Mouse (Mus musculus): Measurements from ENCODE around the gene Stmn1. TPM values are rescaled to one million over a fixed set of nuclear protein-coding genes. Genes with fewer than 3 reads are reported as not detected.
A peak's percentile ranks its signal among the peaks of the same experiment; 100 is the strongest.

Stmn1 gene
- polyA plus RNA-seq, 1 experiment from 2014 or later, result 1,246 TPM

DNA sequence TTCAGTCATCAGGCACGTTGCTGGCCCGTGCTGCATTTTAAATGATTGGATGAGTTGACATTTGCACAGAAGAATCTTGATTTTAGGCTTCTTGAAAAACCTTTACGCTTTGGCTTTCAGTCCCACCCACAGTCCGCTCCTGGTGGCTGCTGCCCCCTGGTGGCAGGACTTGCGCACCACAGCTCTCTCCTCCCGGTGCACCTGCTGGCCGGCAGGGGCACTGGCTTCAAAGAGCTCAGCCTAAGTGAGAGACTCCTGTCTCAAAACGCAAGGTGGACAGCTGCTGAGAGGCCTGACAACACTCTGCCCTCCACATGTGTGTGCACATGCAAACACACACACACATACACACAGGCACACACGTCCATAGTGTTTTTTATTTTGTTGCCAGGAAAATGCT is 9.9 kb downstream of the Stmn1 start:
- ATAC-seq (ENCODE audit: insufficient number of reproducible peaks, low FRiP score, low TSS enrichment, low read depth), result 0 out of 2 replicates have a peak, but pooled peaks have one; percentile 46

DNA sequence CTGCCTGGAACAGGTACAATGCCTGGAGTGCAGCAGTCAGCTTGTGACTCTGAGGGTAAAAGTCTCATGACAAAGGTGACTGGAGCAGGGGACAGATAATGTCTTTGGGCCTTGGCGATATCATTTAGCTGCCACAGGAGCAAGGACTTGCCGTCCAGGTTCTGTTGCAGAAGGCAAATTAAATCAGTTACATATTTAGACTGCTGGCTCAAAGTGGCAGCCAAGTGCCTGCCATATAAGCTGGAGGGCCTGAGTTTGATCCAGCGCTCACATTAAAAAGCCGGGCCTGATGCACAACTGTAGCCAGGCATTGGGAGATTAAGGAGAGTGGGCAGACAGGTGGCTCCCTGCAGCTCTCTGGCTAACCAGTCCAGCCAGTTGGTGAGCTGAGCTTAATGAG is 11.7 kb downstream of the Stmn1 start:
- H3K36me3 ChIP-seq, result peaks cover 24% of the 10 kb centered on the region
- no peaks in the 10 kb centered on the region for H3K9me3 ChIP-seq
- H3K4me1 ChIP-seq, result peaks cover 6% of the 10 kb centered on the region; the same call in 1 of the 2 replicates
- no peak overlapping the region for H3K27ac ChIP-seq
- 80% methylated on average over 4 of the region's 4 CpGs for WGBS
- H3K9ac ChIP-seq, result no peak overlapping the region
- 0 out of 2 replicates have a peak, but pooled peaks cover 3% of the 10 kb centered on the region for H3K27me3 ChIP-seq
- H3K4me3 ChIP-seq, result no peak overlapping the region
- no peak for ATAC-seq (ENCODE audit: insufficient number of reproducible peaks, low FRiP score, low TSS enrichment, low read depth)
- no peak overlapping the region for H3K4me2 ChIP-seq

More for the DNA sequence above, 9.9 kb downstream of the Stmn1 start:
- peaks cover 8% of the 10 kb centered on the region; the same call in 1 of the 2 replicates for H3K4me1 ChIP-seq
- no peak overlapping the region for H3K4me2 ChIP-seq
- H3K36me3 ChIP-seq, result peaks cover 38% of the 10 kb centered on the region
- H3K4me3 ChIP-seq, result no peak overlapping the region
- no peaks in the 10 kb centered on the region for H3K9me3 ChIP-seq
- H3K27ac ChIP-seq, result no peak overlapping the region
- 0 out of 2 replicates have a peak, but pooled peaks cover 3% of the 10 kb centered on the region for H3K27me3 ChIP-seq
- H3K9ac ChIP-seq, result no peak overlapping the region; the same call in 1 of the 2 replicates
- WGBS, result 5% methylated on average over 9 of the region's 9 CpGs

DNA sequence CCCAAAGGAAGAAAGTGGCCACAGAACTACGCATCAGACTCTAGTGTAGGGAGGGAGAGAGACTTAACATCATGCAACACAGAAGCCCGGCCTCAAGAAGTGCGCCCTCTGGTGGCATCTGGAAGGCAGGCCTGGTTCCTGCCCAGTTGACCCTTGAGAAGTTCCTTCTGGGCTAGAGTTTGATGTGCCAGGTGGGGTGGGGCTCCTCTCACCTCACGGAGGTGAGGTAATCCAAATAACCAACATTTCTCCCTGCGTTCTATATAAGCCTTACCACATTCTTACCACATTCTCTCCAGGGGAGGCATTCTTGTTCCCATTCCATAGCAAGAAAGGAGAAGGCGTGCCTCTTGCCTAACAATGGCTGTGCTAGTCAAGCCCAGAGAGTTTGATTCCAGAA is 12.7 kb downstream of the Stmn1 start:
- WGBS, result 18% methylated on average over 6 of the region's 6 CpGs
- H3K4me2 ChIP-seq, result no peak overlapping the region

DNA sequence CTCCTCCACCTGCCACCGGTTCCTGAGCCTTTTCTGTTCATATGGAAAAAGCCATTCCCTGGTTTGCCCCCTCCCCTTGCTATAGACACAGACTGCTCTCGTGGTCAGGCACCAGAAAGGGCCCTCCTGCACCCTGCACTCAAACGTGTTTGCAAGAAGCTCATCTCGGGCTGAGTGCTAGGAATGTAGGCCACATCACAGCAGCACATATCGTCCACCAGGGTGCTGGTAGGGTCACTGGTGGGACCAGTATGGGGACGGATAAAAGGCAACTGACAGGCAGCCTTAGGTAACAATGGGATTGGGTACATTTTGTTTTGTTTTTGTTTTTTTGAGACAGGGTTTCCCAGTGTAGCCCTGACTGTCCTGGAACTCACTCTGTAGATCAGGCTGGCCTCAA is 13.2 kb downstream of the Stmn1 start:
- Histone ChIP-seq H3K27me3 (0 out of 2 replicates have a peak, but pooled peaks cover 3% of the 10 kb centered on the region), H3K4me3 (no peak overlapping the region), H3K9me3 (no peaks in the 10 kb centered on the region), H3K4me1 (peaks cover 6% of the 10 kb centered on the region; the same call in 1 of the 2 replicates), H3K4me2 (no peak overlapping the region), H3K36me3 (peaks cover 10% of the 10 kb centered on the region), H3K9ac (no peak overlapping the region), H3K27ac (no peak overlapping the region)
- ATAC-seq (ENCODE audit: insufficient number of reproducible peaks, low FRiP score, low TSS enrichment, low read depth), result no peak
- 70% methylated on average over 6 of the region's 6 CpGs for WGBS

More for the DNA sequence above, 12.7 kb downstream of the Stmn1 start:
- 0 out of 2 replicates have a peak, but pooled peaks cover 3% of the 10 kb centered on the region for H3K27me3 ChIP-seq
- H3K36me3 ChIP-seq, result peaks cover 14% of the 10 kb centered on the region
- H3K27ac ChIP-seq, result no peak overlapping the region
- H3K4me3 ChIP-seq, result no peak overlapping the region
- H3K9me3 ChIP-seq, result no peaks in the 10 kb centered on the region
- ATAC-seq (ENCODE audit: insufficient number of reproducible peaks, low FRiP score, low TSS enrichment, low read depth), result no peak
- H3K4me1 ChIP-seq, result peaks cover 6% of the 10 kb centered on the region; the same call in 1 of the 2 replicates
- H3K9ac ChIP-seq, result no peak overlapping the region

DNA sequence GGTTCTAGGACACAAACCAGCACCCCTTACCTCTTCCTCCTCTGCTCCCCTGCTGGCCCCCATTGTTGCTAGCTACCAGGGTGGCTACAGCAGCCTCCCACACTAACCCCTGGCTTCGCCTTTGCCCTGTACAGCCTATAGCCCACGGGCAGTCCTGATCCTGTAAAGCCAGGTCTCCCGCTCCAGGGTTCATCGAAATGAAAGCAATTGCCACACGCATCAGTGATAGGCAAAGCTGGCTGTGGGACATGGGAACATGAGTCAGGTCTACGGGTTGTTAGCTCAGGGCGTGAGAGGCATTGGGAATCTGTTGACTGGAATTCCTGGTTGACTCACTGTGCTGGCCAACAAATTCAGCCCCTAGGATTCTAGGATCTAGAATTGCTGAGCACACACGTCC is 14.3 kb downstream of the Stmn1 start:
- Histone ChIP-seq H3K9me3 (no peaks in the 10 kb centered on the region), H3K36me3 (no peaks in the 10 kb centered on the region)
- 77% methylated on average over 8 of the region's 8 CpGs for WGBS

DNA sequence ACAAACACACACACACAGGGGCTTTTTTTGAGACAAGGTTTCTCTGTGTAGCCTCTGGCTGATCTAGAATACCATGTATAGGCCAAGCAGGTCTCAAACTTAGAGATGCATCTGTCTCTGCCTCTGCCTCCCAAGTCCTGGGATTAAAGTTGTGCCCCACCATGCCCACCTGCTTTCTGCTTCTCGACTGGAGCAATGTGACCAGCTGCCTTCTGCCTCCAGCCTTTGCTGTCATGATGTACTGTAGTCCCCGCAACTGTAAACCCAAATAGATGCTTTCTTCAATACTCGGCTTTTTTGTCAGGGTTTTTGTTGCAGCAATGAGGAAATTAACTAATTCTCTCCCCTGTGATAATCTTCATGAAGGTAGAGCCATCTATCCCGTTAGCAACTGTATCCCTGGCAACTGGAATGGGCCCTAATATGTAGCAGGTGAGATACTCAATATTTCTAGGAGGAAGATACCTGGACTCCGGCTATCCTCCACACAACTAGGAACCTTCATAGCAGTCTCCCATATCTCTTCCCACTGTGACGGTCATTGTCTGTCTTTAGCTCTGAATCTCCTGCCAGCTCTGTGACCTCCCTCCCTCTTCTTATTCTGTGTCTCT is 15.1 kb downstream of the Stmn1 start:
- no peaks in the 10 kb centered on the region for H3K36me3 ChIP-seq
- ATAC-seq (ENCODE audit: insufficient number of reproducible peaks, low FRiP score, low TSS enrichment, low read depth), result no peak
- H3K9ac ChIP-seq, result no peak overlapping the region
- WGBS, result 62% methylated on average over 6 of the region's 6 CpGs
- H3K4me2 ChIP-seq, result no peak overlapping the region
- H3K27ac ChIP-seq, result no peak overlapping the region
- no peak overlapping the region for H3K4me3 ChIP-seq
- no peaks in the 10 kb centered on the region for H3K9me3 ChIP-seq
- 0 out of 2 replicates have a peak, but pooled peaks cover 2% of the 10 kb centered on the region for H3K4me1 ChIP-seq
- H3K27me3 ChIP-seq, result 0 out of 2 replicates have a peak, but pooled peaks cover 3% of the 10 kb centered on the region

More for the DNA sequence above, 14.3 kb downstream of the Stmn1 start:
- Histone ChIP-seq H3K4me2 (no peak overlapping the region), H3K9ac (no peak overlapping the region), H3K27me3 (0 out of 2 replicates have a peak, but pooled peaks cover 3% of the 10 kb centered on the region), H3K27ac (no peak overlapping the region), H3K4me1 (peaks cover 6% of the 10 kb centered on the region; the same call in 1 of the 2 replicates), H3K4me3 (no peak overlapping the region)
- no peak for ATAC-seq (ENCODE audit: insufficient number of reproducible peaks, low FRiP score, low TSS enrichment, low read depth)

DNA sequence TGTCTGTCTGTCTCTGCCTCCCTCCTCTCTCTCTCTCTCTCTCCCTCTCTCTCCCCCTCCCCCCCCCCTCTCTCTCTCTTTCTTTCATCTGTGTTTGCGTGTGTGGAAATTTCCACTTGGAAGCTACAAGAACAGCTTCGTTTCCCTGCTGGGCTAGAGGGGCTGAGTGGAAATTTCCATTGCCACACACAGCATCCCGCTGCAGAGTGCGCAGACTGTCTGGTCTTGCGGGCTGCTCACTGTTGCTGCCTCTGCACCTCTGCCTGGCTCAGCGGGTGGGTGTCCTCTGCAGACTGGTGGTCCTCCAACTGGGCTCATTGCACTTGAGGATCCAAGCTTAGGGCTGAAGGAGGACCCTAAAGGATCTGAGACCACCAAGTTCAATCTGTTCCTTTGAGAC is 15.6 kb downstream of the Stmn1 start:
- ATAC-seq (ENCODE audit: insufficient number of reproducible peaks, low FRiP score, low TSS enrichment, low read depth), result no peak
- no peak overlapping the region for H3K27ac ChIP-seq
- 36% methylated on average over 6 of the region's 6 CpGs for WGBS
- no peak overlapping the region for H3K4me2 ChIP-seq
- no peaks in the 10 kb centered on the region for H3K9me3 ChIP-seq
- no peaks in the 10 kb centered on the region for H3K36me3 ChIP-seq
- 0 out of 2 replicates have a peak, but pooled peaks cover 2% of the 10 kb centered on the region for H3K4me1 ChIP-seq
- no peak overlapping the region for H3K4me3 ChIP-seq
- no peak overlapping the region for H3K9ac ChIP-seq
- 0 out of 2 replicates have a peak, but pooled peaks cover 3% of the 10 kb centered on the region for H3K27me3 ChIP-seq

DNA sequence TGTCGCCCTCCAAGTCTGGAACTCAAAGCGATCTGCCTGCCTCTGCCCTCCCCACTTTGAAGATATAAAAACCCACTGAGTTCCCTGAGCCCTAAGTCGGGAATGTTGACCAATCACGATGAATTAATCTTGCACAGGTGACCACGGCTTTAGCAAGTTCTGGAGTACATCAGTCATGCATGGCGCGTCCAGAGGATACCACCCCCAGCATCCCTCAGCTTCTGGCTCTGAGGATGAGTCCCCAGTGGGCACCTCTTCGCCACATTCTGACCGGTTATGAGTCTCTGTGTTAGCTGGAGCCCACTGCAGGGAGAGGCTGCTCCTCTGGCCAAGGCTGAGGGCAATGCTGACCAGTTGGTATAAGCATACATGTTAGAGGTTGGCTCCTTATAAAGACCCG is 16.1 kb downstream of the Stmn1 start:
- H3K9ac ChIP-seq, result no peak overlapping the region
- no peak overlapping the region for H3K4me3 ChIP-seq
- H3K36me3 ChIP-seq, result no peaks in the 10 kb centered on the region
- no peak overlapping the region for H3K4me2 ChIP-seq
- 0 out of 2 replicates have a peak, but pooled peaks cover 2% of the 10 kb centered on the region for H3K4me1 ChIP-seq
- H3K9me3 ChIP-seq, result no peaks in the 10 kb centered on the region
- ATAC-seq (ENCODE audit: insufficient number of reproducible peaks, low FRiP score, low TSS enrichment, low read depth), result no peak
- H3K27ac ChIP-seq, result no peak overlapping the region; the same call in 1 of the 2 replicates
- WGBS, result 84% methylated on average over 10 of the region's 10 CpGs
- 0 out of 2 replicates have a peak, but pooled peaks cover 3% of the 10 kb centered on the region for H3K27me3 ChIP-seq

DNA sequence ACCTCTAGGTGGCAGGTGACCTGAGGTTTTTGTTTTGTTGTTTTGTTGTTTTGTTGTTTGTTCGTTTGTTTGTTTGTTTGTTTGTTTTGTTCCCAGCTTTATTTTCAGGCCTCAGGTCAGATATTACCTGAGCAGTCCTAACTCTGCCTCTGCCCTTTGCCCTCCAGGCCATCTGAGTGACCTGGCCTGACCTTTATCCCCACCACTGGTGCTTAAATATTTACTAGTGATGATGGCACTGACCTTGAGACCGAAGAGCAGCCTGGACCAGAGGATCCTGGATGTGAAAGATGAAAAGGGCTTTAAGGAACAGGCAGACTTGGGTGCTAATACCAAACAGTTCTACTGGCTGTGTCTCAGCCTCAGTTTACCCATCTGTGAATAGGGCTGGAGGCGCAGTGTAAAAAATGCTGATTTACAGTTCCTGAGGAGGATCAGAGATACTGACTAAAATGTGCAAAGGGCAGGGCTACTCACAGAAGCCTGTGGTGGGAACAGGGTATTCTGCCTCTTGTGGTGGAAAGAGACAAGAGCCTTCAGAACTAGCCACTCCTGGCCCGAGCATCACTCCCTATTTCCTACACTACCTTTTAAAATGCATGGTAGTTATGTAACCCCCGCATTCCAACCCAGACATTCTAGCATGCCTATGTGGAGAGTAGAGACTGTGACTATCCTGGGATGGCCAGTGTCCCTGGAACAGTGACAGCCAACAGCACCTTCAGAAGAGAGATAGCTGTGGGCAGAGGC is 17.2 kb downstream of the Stmn1 start:
- Histone ChIP-seq H3K9ac (no peak overlapping the region), H3K4me1 (0 out of 2 replicates have a peak, but pooled peaks cover 2% of the 10 kb centered on the region), H3K27ac (no peak overlapping the region), H3K4me2 (no peak overlapping the region), H3K36me3 (no peaks in the 10 kb centered on the region), H3K27me3 (0 out of 2 replicates have a peak, but pooled peaks cover 3% of the 10 kb centered on the region), H3K4me3 (no peak overlapping the region), H3K9me3 (no peaks in the 10 kb centered on the region)
- 90% methylated on average over 5 of the region's 5 CpGs for WGBS
- ATAC-seq (ENCODE audit: insufficient number of reproducible peaks, low FRiP score, low TSS enrichment, low read depth), result no peak

DNA sequence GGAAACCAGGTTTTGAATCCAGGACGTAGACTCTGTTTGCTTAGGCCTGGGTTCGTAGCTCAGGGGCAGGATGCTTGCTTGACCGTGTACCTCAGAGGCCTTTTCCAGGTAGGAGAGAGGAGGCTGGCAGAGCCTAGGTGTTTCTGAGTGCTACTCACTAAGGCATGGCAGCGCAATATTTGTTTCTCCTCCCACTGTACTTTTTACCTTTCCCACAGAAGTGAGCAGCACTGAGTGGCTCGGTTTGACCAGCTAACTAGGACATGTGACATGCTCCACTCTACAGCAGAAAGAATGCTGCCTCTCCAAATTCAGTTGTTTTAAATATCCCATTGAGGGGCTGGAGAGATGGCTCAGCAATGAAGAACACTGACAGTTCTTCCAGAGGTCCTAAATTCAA is 20.1 kb downstream of the Stmn1 start:
- Histone ChIP-seq H3K27ac (no peak overlapping the region), H3K4me1 (0 out of 2 replicates have a peak, but pooled peaks cover 2% of the 10 kb centered on the region), H3K4me3 (no peak overlapping the region), H3K4me2 (no peak overlapping the region), H3K9ac (no peak overlapping the region), H3K9me3 (no peaks in the 10 kb centered on the region), H3K27me3 (no peaks in the 10 kb centered on the region), H3K36me3 (no peaks in the 10 kb centered on the region)
- 86% methylated on average over 5 of the region's 5 CpGs for WGBS
- no peak for ATAC-seq (ENCODE audit: insufficient number of reproducible peaks, low FRiP score, low TSS enrichment, low read depth)

DNA sequence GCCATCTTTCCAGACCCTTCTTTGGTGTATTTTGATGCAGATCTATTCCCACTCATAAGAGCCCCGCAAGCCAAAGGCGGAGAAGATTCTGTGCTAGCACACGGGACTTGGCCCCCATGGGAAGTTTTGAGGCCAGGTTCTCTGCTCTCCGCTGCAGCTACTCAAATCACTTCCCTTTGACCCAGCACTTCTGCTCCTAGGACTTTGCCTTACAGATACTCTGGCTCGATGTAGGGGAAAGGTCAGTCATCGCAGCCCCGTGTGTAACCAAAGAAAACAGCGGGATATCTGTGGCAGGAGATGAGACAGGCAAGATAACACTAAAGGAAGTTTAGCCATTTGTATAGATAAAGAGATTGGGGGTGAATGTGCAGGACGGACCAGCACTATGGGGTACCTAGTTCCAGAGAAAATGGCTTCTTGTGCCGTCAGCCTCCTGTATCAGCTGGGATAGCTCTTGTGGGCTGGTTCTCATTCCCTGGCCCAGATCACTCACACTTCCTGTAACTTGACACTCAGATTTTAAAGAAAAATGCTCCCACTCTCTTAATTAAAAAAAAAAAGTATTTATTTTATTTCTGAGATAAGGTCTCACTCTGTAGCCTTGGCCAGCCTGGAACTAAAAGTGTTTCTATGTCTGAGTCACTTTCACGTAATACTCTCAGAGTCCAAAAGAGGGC is 22.0 kb downstream of the Stmn1 start:
- Histone ChIP-seq H3K9ac (no peak overlapping the region), H3K4me3 (no peak overlapping the region), H3K4me2 (no peak overlapping the region), H3K9me3 (no peaks in the 10 kb centered on the region), H3K4me1 (peaks cover 6% of the 10 kb centered on the region), H3K27me3 (no peaks in the 10 kb centered on the region), H3K27ac (no peak overlapping the region), H3K36me3 (no peaks in the 10 kb centered on the region)
- 88% methylated on average over 11 of the region's 11 CpGs for WGBS
- ATAC-seq (ENCODE audit: insufficient number of reproducible peaks, low FRiP score, low TSS enrichment, low read depth), result no peak
